Mouse (Mus musculus) urinary bladder, postnatal 4 days (tissue): ENCODE results near the gene Gm20388.

Experiments used
- DNase-seq, 2 experiments: peaks; one replicate each; pipeline ENCODE4 v3.0.0; 2021 to 2022; ENCODE audit warnings: low spot score in 2 of 2

The Gm20388 gene

GRCm38 (mm10) chr8:121985673-121986072 is 2075.0 kb downstream of the Gm20388 start:
- DNase-seq, result no peak

GRCm38 (mm10) chr8:121987892-121988291 is 2077.3 kb downstream of the Gm20388 start:
- no peak for DNase-seq

- no peak for DNase-seq
Observed at GRCm38 (mm10) chr8:121990506-121991255, 2080.0 kb downstream of the Gm20388 start.

- no peak for DNase-seq
Observed at GRCm38 (mm10) chr8:121991611-121992010, 2081.0 kb downstream of the Gm20388 start.

- DNase-seq, result no peak
Observed at GRCm38 (mm10) chr8:121992911-121993310, 2082.3 kb downstream of the Gm20388 start.

GRCm38 (mm10) chr8:121995112-121995511 is 2084.5 kb downstream of the Gm20388 start:
- no peak for DNase-seq

GRCm38 (mm10) chr8:121995895-121996294 is 2085.3 kb downstream of the Gm20388 start:
- DNase-seq, result no peak

- no peak for DNase-seq
Observed at GRCm38 (mm10) chr8:121998631-121999030, 2088.0 kb downstream of the Gm20388 start.

- DNase-seq, result no peak
Observed at GRCm38 (mm10) chr8:121999211-121999610, 2088.6 kb downstream of the Gm20388 start.

- no peak for DNase-seq
Observed at GRCm38 (mm10) chr8:122001339-122002115, 2090.9 kb downstream of the Gm20388 start.

- DNase-seq, result no peak
Observed at GRCm38 (mm10) chr8:122003646-122004045, 2093.0 kb downstream of the Gm20388 start.

- no peak for DNase-seq
Observed at GRCm38 (mm10) chr8:122004131-122004530, 2093.5 kb downstream of the Gm20388 start.

GRCm38 (mm10) chr8:122005422-122006204 is 2095.0 kb downstream of the Gm20388 start:
- no peak for DNase-seq

GRCm38 (mm10) chr8:122006688-122007484 is 2096.2 kb downstream of the Gm20388 start:
- no peak for DNase-seq

- DNase-seq, result no peak
Observed at GRCm38 (mm10) chr8:122008395-122008794, 2097.8 kb downstream of the Gm20388 start.

- DNase-seq, result no peak
Observed at GRCm38 (mm10) chr8:122010638-122011037, 2100.0 kb downstream of the Gm20388 start.

- no peak for DNase-seq
Observed at GRCm38 (mm10) chr8:122011066-122011588, 2100.5 kb downstream of the Gm20388 start.

GRCm38 (mm10) chr8:122014606-122015005 is 2104.0 kb downstream of the Gm20388 start:
- no peak for DNase-seq

- no peak for DNase-seq
Observed at GRCm38 (mm10) chr8:122018046-122018831, 2107.6 kb downstream of the Gm20388 start.

- no peak for DNase-seq
Observed at GRCm38 (mm10) chr8:122019162-122019561, 2108.5 kb downstream of the Gm20388 start.
